Mouse (Mus musculus) CD8-positive naive resting alpha-beta T cell, adult 2 months (primary cell): ENCODE results near the gene Ifitm5.

Experiments used
- DNase-seq, 2 experiments: peaks; one replicate each; pipeline ENCODE4 v3.0.0; 2022; ENCODE audit warnings: low read depth in 2 of 2, low spot score in 2 of 2

Gene Ifitm5

DNA sequence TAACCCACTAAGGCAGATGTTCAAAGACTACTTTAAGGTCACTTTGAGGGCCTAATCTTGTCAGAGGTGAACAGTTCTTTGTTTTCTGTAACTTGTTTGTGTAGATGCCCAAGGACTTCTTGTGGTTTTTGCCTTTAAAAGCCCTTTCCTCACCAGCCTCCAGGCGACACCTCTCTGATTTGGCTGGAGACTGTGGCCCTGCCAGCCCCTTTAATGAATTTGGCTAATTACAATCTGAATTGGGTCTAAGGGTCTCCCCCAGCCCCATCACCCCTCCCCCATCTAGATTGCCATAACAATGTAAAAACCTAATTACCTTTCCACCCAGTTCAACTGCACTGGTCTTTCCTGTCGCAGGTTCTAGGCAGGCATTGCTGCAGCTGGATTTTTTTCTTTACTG lies 12.6 kb upstream of the Ifitm5 start:
- DNase-seq: no peak

DNA sequence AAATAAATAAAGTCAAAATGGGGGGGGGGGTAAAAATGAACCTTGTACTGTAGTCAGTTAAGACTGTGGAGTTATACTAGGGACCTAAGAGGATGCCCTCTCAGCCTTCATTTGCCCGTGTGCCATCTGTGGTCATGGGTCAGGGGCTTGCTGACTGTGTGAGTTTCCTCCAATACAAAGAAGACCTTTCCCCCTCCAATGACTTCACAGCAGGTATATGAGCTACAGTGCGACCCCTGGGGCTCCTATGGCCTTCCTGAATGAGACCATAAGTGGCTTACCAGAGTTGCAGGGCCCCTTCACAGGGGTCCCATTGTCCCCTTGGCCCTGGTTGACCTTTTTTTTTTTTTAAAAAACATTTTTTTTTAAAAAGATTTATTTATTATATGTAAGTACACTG lies 11.3 kb upstream of the Ifitm5 start:
- DNase-seq: no peak

GRCm38 (mm10) chr7:140960026-140960425 lies 9.9 kb upstream of the Ifitm5 start:
- no peak for DNase-seq

DNA sequence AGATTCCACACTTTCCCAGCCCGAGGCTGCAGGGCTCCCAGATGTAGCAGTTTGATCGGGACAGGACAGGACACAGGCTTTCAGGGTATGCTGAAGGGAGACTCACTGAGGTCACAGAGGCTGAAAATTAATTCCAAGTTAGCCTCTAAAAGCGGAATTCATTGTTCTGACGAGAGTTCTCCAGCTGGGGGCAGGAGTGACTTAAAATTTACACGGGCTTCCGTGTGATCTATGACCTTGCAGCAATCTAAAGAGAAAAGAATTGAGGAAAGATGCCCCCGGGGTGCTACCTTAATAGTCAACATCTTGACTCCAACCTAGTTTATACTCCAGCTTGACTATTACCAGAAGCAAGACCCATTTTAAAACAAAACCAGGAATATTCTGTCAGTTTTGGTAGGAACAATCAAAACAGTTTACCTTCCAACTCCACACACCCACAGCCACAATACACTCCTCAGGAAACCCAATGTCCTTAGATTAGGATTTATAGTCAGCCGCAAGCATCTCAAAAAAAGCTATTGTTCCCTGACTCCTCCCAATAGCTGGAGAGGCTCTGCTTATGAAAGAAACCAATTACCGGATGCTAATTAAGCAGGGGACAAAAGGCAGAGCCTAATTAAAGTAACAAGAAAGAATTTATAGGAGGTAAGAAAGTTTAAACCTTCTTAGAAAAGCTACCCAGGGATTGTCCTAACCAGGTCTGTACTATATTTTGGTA lies 9.2 kb upstream of the Ifitm5 start:
- DNase-seq: peak in 1 of 2 experiments; percentile 18

DNA sequence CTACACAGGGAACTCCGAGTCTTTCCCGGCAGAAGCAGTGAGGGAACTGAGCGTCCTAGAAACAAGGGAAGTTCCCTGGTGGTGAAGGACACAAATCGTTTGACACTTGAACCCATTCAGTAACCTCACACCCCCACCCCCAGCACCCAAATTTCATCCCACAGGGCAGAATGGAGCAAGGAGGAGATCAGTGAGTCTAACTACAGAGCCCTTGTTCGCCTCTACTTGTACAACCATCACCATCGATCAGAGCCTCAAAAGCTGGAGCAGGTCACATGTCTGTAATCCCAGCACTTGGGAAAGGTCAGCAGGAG lies 6.4 kb upstream of the Ifitm5 start:
- no peak for DNase-seq

DNA sequence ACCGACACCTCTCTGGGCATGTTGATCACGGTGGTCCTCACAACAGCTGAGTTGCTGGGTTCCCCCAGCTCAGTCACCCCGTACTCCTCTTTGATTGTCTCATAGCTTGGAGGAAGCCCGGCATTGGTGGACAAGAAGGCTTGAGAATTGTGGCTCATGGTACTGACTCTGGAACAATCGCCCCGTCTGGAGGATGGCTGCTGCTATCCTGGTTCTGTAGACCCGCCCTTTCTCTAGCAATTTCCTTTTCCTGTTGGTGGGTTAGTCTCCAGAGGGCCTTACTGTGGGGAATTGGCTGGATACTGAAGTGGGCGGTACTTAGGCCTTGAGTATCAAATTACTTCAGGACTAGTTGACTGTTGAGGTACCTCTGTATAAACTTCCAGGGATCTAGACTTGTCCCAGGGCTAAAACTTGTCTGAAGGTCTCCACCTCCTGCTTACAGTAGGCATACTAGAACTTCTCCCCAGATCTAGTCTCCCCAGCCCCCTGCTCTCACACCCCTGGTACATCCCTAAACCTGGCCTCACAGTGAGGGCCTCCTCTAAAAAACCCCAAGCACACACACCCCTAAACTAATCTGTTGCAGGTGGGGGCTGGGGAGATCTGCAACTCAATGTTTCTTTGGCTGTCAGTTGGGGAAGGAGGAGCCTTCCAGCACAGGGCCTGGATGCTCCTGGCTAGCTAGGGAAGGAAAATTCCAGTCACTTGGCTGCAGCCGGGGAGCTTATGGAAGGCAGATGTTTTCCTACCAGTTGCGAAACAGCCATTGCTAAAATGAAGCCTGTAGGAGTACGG lies 5.9 kb upstream of the Ifitm5 start, which contains the start of the genes Gm45717 and Ifitm2:
Gene Gm45717, minus strand, starts transcription at position 180 of the 798 bp plus-strand sequence.
Gene Ifitm2, minus strand, starts transcription at position 230 of the 798 bp plus-strand sequence.
- no peak for DNase-seq

DNA sequence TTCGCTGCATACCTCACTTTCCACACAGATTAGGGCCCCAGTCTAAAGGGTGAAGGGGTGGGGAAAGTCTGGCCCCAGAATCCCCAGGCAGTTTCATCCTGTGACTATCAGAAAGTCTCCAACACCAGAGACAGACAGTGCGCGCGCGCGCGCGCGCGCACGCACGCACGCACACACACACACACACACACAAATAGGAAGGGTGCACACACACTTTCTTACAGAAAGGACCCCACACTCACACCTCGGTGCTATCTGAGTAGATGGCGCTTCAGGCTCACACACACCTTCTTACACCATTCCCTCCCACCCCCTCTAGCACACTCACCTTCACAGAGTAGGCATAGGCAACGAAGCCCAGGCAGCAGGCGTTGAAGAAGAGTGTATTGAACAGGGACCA lies 5.3 kb upstream of the Ifitm5 start:
- no peak for DNase-seq

DNA sequence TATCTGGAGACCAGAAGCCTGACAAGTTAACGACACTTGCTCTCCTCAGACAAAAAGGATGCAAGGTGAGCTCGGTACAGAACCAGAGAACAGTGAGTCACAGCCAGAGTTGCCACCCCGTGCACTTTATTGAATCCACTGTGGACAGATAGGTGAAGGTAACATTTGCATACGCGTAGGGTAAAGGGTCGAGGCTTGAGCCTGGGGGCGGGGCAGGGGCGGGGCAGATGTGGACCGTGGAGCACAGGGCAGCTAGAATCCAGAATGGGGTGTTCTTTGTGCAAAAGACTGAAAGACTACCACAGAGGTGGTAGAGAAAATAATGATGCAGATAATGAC lies 4.6 kb upstream of the Ifitm5 start:
- DNase-seq: no peak

GRCm38 (mm10) chr7:140953800-140954732 lies 4.0 kb upstream of the Ifitm5 start:
- no peak for DNase-seq

DNA sequence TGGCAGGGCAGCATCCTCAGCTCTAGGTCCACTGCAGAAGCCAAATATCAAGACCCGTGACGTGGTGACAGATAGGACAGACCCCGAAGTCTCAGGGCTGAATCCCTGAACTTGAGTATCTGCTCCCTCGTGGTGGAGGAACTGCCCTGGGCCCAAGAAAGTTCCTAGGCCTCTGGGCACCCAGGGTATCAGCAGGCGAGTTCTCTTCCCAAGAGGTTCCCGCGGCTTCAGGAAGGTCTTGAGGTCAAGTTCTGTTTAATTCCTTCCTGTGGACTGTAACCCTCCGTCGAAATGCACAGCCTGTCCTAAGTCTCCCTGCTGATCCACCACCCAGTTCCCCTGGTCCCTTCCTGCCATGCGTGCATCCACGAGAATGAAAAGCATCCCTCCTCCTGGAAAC lies 3.0 kb upstream of the Ifitm5 start:
- DNase-seq: no peak

- no peak for DNase-seq
Measured at GRCm38 (mm10) chr7:140952441-140952840, 2.4 kb upstream of the Ifitm5 start.

- no peak for DNase-seq
Measured at GRCm38 (mm10) chr7:140951765-140952164, 1.7 kb upstream of the Ifitm5 start.

DNA sequence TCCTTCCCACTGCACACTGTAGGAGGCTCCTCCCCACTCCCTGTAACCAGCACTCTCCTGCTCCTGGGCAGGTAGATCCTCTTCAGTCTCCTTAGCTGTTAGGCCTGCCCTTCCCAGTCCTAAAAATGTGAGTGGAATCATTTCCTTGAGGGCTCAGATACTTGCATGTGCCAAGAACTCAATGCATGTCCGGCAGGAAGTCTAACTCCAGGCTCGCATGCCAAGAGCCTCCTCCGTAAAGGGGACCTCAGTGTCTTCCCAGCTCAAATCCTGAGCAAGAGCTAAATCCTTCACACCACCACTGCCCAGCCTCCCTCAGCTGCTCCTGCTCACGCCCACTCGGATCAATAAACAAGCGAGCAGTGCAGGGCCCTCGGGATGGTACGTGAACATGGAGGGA lies 960 bp upstream of the Ifitm5 start:
- DNase-seq: no peak

GRCm38 (mm10) chr7:140949255-140949654 lies 836 bp downstream of the Ifitm5 start:
- DNase-seq: no peak

- no peak for DNase-seq
Measured at GRCm38 (mm10) chr7:140948161-140948560, 1.9 kb downstream of the Ifitm5 start.

- DNase-seq: peak; percentile 34 to 40
Measured at GRCm38 (mm10) chr7:140946980-140947379, 3.1 kb downstream of the Ifitm5 start.

DNA sequence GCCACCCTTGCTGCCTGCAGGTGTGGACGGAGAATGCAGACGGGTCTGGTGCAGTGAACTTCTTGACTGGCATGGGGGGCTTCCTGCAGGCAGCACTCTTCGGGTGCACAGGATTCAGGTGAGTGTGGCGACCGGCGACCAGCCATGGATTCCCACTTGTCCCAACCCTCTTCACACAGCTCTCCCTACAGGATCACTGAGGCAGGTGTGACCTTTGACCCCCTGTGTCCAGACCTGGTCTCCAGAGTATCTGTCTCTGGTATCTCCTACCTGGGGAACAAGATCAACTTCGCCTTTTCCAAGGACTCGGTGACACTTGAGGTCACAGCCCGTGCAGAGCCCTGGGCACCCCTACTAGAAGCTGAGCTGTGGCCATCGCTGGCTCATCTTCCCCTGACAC lies 3.8 kb downstream of the Ifitm5 start:
- no peak for DNase-seq

DNA sequence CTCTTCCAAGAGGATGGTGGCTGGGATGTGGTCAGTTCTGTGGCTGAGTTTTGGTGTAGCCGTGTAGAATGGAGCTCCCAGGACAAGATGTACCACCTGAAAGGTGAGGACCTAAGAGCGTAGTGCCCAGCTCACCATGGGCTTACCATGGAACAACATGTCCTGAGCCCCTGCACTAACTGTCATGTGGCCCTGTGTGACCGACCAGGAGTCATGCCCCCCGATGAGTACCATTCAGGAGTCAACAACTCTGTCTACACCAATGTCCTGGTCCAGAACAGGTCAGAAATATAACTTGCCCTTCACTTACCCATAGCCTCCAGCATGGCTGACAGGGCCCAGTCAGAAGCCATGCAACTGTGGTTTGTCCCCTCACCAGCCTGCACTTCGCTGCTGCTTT lies 4.8 kb downstream of the Ifitm5 start:
- no peak for DNase-seq

DNA sequence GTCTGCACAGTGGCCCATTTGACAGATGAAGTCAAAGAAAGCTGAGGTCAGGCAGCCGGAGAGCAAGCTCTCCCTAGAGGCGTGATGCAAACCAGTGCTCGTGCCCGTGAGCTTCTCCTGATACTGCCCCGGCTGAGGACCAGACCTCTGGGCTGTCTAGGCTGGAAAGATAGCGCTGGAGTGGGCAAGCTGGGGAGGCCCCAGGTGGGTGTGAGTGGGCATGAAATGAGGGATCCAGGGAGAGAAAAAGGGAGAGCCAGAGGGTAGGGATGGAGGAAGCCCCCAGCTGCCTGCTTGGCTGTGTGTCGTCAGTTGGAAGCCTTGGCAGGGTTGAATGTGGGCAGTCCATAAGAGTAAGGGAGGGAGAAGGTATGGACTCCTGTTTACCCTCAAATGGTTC lies 5.9 kb downstream of the Ifitm5 start:
- no peak for DNase-seq

DNA sequence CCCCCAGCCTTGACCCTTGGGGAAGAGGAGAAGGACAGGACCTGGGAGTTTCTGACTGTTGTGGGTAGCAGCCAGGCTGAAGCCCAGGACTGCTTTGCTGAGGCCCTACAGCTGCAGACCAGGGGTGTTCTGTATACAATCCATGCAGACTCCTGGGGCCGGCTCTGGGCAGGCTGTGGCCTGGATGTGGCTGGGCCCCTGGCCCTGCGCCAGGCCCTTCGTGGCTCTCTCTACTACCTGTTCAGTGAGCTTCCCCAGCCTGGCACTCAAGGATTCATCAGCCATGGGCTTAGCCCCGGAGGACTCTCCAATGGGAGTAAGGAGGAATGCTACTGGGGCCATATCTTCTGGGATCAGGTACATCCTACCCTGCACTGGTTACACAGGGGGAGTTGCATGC lies 6.7 kb downstream of the Ifitm5 start:
- DNase-seq: no peak

GRCm38 (mm10) chr7:140942811-140943210 lies 7.3 kb downstream of the Ifitm5 start:
- DNase-seq: no peak

- no peak for DNase-seq
Measured at GRCm38 (mm10) chr7:140942341-140942740, 7.8 kb downstream of the Ifitm5 start.
